Mouse (Mus musculus): ENCODE data around the gene Slit3. TPM values are rescaled to one million over a fixed set of nuclear protein-coding genes. Genes with fewer than 3 reads are reported as not detected.

Gene Slit3
- polyA plus RNA-seq, 1 experiment from 2014 or later, result 9.0 TPM

GRCm38 (mm10) chr11:35264749-35265148 lies 143.7 kb downstream of the Slit3 start:
- H3K27me3 ChIP-seq (replicated peaks; ENCODE audit: control insufficient read depth, insufficient read depth, low read length), result no peaks in the 10 kb centered on the region
- H3K4me2 ChIP-seq (ENCODE audit: low read length), result no peak overlapping the region
- no peak overlapping the region for H3K27ac ChIP-seq (ENCODE audit: low read depth, low read length)
- ATAC-seq, result no peak
- H3K9me3 ChIP-seq (ENCODE audit: control insufficient read depth, low read length), result no peaks in the 10 kb centered on the region
- no peak overlapping the region for H3K9ac ChIP-seq (ENCODE audit: low read depth, low read length)
- 93% methylated on average over 3 of the region's 3 CpGs for WGBS
- no peaks in the 10 kb centered on the region for H3K4me1 ChIP-seq (ENCODE audit: control insufficient read depth, insufficient read depth, low read depth, low read length)
- H3K36me3 ChIP-seq (ENCODE audit: control insufficient read depth, insufficient read depth, low read length), result no peaks in the 10 kb centered on the region
- no peak overlapping the region for H3K4me3 ChIP-seq (ENCODE audit: low read length)

- no peak overlapping the region for H3K4me2 ChIP-seq (ENCODE audit: low read length)
- H3K4me1 ChIP-seq (ENCODE audit: control insufficient read depth, insufficient read depth, low read depth, low read length), result peaks cover 7% of the 10 kb centered on the region
- H3K9ac ChIP-seq (ENCODE audit: low read depth, low read length), result no peak overlapping the region
- H3K9me3 ChIP-seq (ENCODE audit: control insufficient read depth, low read length), result no peaks in the 10 kb centered on the region
- ATAC-seq, result no peak
- WGBS, result 86% methylated on average over 9 of the region's 9 CpGs
- H3K27me3 ChIP-seq (replicated peaks; ENCODE audit: control insufficient read depth, insufficient read depth, low read length), result no peaks in the 10 kb centered on the region
- H3K27ac ChIP-seq (ENCODE audit: low read depth, low read length), result no peak overlapping the region
- no peaks in the 10 kb centered on the region for H3K36me3 ChIP-seq (ENCODE audit: control insufficient read depth, insufficient read depth, low read length)
- no peak overlapping the region for H3K4me3 ChIP-seq (ENCODE audit: low read length)
These were observed 149.4 kb downstream of the Slit3 start for GRCm38 (mm10) chr11:35270396-35270795.

- 27% methylated on average over 10 of the region's 10 CpGs for WGBS
- H3K27me3 ChIP-seq (replicated peaks; ENCODE audit: control insufficient read depth, insufficient read depth, low read length), result no peaks in the 10 kb centered on the region
- peaks cover 8% of the 10 kb centered on the region for H3K4me1 ChIP-seq (ENCODE audit: control insufficient read depth, insufficient read depth, low read depth, low read length)
- H3K9ac ChIP-seq (ENCODE audit: low read depth, low read length), result no peak overlapping the region
- H3K9me3 ChIP-seq (ENCODE audit: control insufficient read depth, low read length), result no peaks in the 10 kb centered on the region
- no peak overlapping the region for H3K27ac ChIP-seq (ENCODE audit: low read depth, low read length)
- H3K4me2 ChIP-seq (ENCODE audit: low read length), result no peak overlapping the region
- ATAC-seq, result no peak
- H3K4me3 ChIP-seq (ENCODE audit: low read length), result no peak overlapping the region
- H3K36me3 ChIP-seq (ENCODE audit: control insufficient read depth, insufficient read depth, low read length), result no peaks in the 10 kb centered on the region
These were observed 152.4 kb downstream of the Slit3 start for GRCm38 (mm10) chr11:35273416-35273815.

GRCm38 (mm10) chr11:35274036-35274435 lies 153.0 kb downstream of the Slit3 start:
- H3K4me3 ChIP-seq (ENCODE audit: low read length), result no peak overlapping the region
- peaks cover 11% of the 10 kb centered on the region for H3K4me1 ChIP-seq (ENCODE audit: control insufficient read depth, insufficient read depth, low read depth, low read length)
- 91% methylated on average over 3 of the region's 3 CpGs for WGBS
- H3K27me3 ChIP-seq (replicated peaks; ENCODE audit: control insufficient read depth, insufficient read depth, low read length), result no peaks in the 10 kb centered on the region
- H3K36me3 ChIP-seq (ENCODE audit: control insufficient read depth, insufficient read depth, low read length), result no peaks in the 10 kb centered on the region
- ATAC-seq, result no peak
- no peaks in the 10 kb centered on the region for H3K9me3 ChIP-seq (ENCODE audit: control insufficient read depth, low read length)
- H3K27ac ChIP-seq (ENCODE audit: low read depth, low read length), result no peak overlapping the region
- no peak overlapping the region for H3K4me2 ChIP-seq (ENCODE audit: low read length)
- no peak overlapping the region for H3K9ac ChIP-seq (ENCODE audit: low read depth, low read length)

- 88% methylated on average over 7 of the region's 7 CpGs for WGBS
- Histone ChIP-seq H3K9me3 (ENCODE audit: control insufficient read depth, low read length) (no peaks in the 10 kb centered on the region), H3K27me3 (replicated peaks; ENCODE audit: control insufficient read depth, insufficient read depth, low read length) (no peaks in the 10 kb centered on the region), H3K36me3 (ENCODE audit: control insufficient read depth, insufficient read depth, low read length) (no peaks in the 10 kb centered on the region), H3K27ac (ENCODE audit: low read depth, low read length) (no peak overlapping the region), H3K4me1 (ENCODE audit: control insufficient read depth, insufficient read depth, low read depth, low read length) (peaks cover 11% of the 10 kb centered on the region), H3K4me3 (ENCODE audit: low read length) (no peak overlapping the region), H3K9ac (ENCODE audit: low read depth, low read length) (no peak overlapping the region), H3K4me2 (ENCODE audit: low read length) (no peak overlapping the region)
- no peak for ATAC-seq
These were observed 154.3 kb downstream of the Slit3 start for GRCm38 (mm10) chr11:35275300-35275699.

- no peaks in the 10 kb centered on the region for H3K36me3 ChIP-seq (ENCODE audit: control insufficient read depth, insufficient read depth, low read length)
- ATAC-seq, result no peak
- no peaks in the 10 kb centered on the region for H3K9me3 ChIP-seq (ENCODE audit: control insufficient read depth, low read length)
- H3K27ac ChIP-seq (ENCODE audit: low read depth, low read length), result no peak overlapping the region
- H3K4me3 ChIP-seq (ENCODE audit: low read length), result no peak overlapping the region
- H3K27me3 ChIP-seq (replicated peaks; ENCODE audit: control insufficient read depth, insufficient read depth, low read length), result 0 out of 2 replicates have a peak, but pooled peaks cover under 1% of the 10 kb centered on the region
- no peak overlapping the region for H3K9ac ChIP-seq (ENCODE audit: low read depth, low read length)
- peaks cover 11% of the 10 kb centered on the region for H3K4me1 ChIP-seq (ENCODE audit: control insufficient read depth, insufficient read depth, low read depth, low read length)
- WGBS, result 71% methylated on average over 11 of the region's 11 CpGs
- no peak overlapping the region for H3K4me2 ChIP-seq (ENCODE audit: low read length)
These were observed 155.0 kb downstream of the Slit3 start for GRCm38 (mm10) chr11:35276001-35276400.

GRCm38 (mm10) chr11:35278128-35278769 lies 157.2 kb downstream of the Slit3 start:
- ATAC-seq, result no peak
- H3K27ac ChIP-seq (ENCODE audit: low read depth, low read length), result no peak overlapping the region
- peaks cover 19% of the 10 kb centered on the region for H3K4me1 ChIP-seq (ENCODE audit: control insufficient read depth, insufficient read depth, low read depth, low read length)

GRCm38 (mm10) chr11:35280826-35281225 lies 159.8 kb downstream of the Slit3 start:
- Histone ChIP-seq H3K27me3 (replicated peaks; ENCODE audit: control insufficient read depth, insufficient read depth, low read length) (0 out of 2 replicates have a peak, but pooled peaks cover 4% of the 10 kb centered on the region), H3K27ac (ENCODE audit: low read depth, low read length) (no peak overlapping the region), H3K4me1 (ENCODE audit: control insufficient read depth, insufficient read depth, low read depth, low read length) (peaks cover 24% of the 10 kb centered on the region), H3K9ac (ENCODE audit: low read depth, low read length) (no peak overlapping the region), H3K4me2 (ENCODE audit: low read length) (no peak overlapping the region), H3K9me3 (ENCODE audit: control insufficient read depth, low read length) (no peaks in the 10 kb centered on the region), H3K36me3 (ENCODE audit: control insufficient read depth, insufficient read depth, low read length) (no peaks in the 10 kb centered on the region), H3K4me3 (ENCODE audit: low read length) (no peak overlapping the region)
- WGBS, result 70% methylated on average over 6 of the region's 6 CpGs
- no peak for ATAC-seq

More at GRCm38 (mm10) chr11:35278128-35278769, 157.2 kb downstream of the Slit3 start:
- no peak overlapping the region for H3K4me3 ChIP-seq (ENCODE audit: low read length)
- H3K9ac ChIP-seq (ENCODE audit: low read depth, low read length), result no peak overlapping the region
- no peaks in the 10 kb centered on the region for H3K36me3 ChIP-seq (ENCODE audit: control insufficient read depth, insufficient read depth, low read length)
- H3K27me3 ChIP-seq (replicated peaks; ENCODE audit: control insufficient read depth, insufficient read depth, low read length), result 0 out of 2 replicates have a peak, but pooled peaks cover 2% of the 10 kb centered on the region
- no peaks in the 10 kb centered on the region for H3K9me3 ChIP-seq (ENCODE audit: control insufficient read depth, low read length)
- 61% methylated on average over 16 of the region's 16 CpGs for WGBS
- H3K4me2 ChIP-seq (ENCODE audit: low read length), result no peak overlapping the region

GRCm38 (mm10) chr11:35282001-35282632 lies 161.1 kb downstream of the Slit3 start:
- H3K9me3 ChIP-seq (ENCODE audit: control insufficient read depth, low read length), result no peaks in the 10 kb centered on the region
- no peak overlapping the region for H3K9ac ChIP-seq (ENCODE audit: low read depth, low read length)
- H3K27ac ChIP-seq (ENCODE audit: low read depth, low read length), result no peak overlapping the region
- no peaks in the 10 kb centered on the region for H3K36me3 ChIP-seq (ENCODE audit: control insufficient read depth, insufficient read depth, low read length)
- no peak overlapping the region for H3K4me3 ChIP-seq (ENCODE audit: low read length)
- 0 out of 2 replicates have a peak, but pooled peaks cover 6% of the 10 kb centered on the region for H3K27me3 ChIP-seq (replicated peaks; ENCODE audit: control insufficient read depth, insufficient read depth, low read length)
- H3K4me1 ChIP-seq (ENCODE audit: control insufficient read depth, insufficient read depth, low read depth, low read length), result peaks cover 28% of the 10 kb centered on the region
- no peak for ATAC-seq
- WGBS, result 73% methylated on average over 5 of the region's 5 CpGs
- H3K4me2 ChIP-seq (ENCODE audit: low read length), result no peak overlapping the region

Measured in hindbrain, embryonic 16.5 days (tissue).